Mouse (Mus musculus): ENCODE data around the gene Tmem203. TPM values are rescaled to one million over a fixed set of nuclear protein-coding genes. Genes with fewer than 3 reads are reported as not detected.
A peak's percentile ranks its signal among the peaks of the same experiment; 100 is the strongest.

Tmem203 gene
- polyA plus RNA-seq, 1 experiment from 2014 or later, result 12.2 TPM

DNA sequence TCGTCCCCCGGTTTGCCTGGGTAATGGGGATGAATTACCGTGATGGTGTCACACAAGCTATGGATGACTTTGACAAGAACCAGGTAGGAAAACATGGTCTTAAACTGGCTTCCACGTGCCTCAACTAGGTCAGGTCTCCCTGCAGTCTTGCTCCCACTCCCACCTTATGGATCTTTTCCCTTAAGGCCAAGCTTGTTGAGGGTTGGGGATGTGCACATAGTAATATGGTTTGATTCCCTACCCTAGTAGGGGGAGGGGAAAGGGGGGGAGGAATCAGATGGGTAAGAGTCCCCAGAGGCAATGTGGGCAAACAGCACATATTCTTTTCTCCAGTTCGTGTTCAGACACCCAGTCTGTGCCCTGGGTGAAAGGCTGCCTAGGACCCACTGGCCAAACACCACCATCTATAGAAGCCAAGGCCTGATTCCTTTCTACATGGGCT is 33.9 kb upstream of the Tmem203 start:
- no peak for DNase-seq (ENCODE audit: low spot score)
- Histone ChIP-seq H3K27me3 (ENCODE audit: control insufficient read depth, insufficient read depth, low read length) (no peaks in the 10 kb centered on the region), H3K9ac (ENCODE audit: low read depth, low read length) (no peak overlapping the region), H3K4me2 (replicated peaks; ENCODE audit: low read depth, low read length) (no peak overlapping the region), H3K36me3 (ENCODE audit: control insufficient read depth, insufficient read depth, low read length) (no peaks in the 10 kb centered on the region), H3K4me1 (replicated peaks; ENCODE audit: control insufficient read depth, insufficient read depth, low read length) (peaks cover 2% of the 10 kb centered on the region; the same call in 1 of the 2 replicates), H3K9me3 (ENCODE audit: control insufficient read depth, low read length) (no peaks in the 10 kb centered on the region), H3K4me3 (ENCODE audit: low read depth, low read length) (no peak overlapping the region), H3K27ac (ENCODE audit: low read depth, low read length) (no peak overlapping the region)
- WGBS, result 80% methylated on average over 5 of the region's 5 CpGs
- no peak for ATAC-seq (ENCODE audit: low FRiP score)

DNA sequence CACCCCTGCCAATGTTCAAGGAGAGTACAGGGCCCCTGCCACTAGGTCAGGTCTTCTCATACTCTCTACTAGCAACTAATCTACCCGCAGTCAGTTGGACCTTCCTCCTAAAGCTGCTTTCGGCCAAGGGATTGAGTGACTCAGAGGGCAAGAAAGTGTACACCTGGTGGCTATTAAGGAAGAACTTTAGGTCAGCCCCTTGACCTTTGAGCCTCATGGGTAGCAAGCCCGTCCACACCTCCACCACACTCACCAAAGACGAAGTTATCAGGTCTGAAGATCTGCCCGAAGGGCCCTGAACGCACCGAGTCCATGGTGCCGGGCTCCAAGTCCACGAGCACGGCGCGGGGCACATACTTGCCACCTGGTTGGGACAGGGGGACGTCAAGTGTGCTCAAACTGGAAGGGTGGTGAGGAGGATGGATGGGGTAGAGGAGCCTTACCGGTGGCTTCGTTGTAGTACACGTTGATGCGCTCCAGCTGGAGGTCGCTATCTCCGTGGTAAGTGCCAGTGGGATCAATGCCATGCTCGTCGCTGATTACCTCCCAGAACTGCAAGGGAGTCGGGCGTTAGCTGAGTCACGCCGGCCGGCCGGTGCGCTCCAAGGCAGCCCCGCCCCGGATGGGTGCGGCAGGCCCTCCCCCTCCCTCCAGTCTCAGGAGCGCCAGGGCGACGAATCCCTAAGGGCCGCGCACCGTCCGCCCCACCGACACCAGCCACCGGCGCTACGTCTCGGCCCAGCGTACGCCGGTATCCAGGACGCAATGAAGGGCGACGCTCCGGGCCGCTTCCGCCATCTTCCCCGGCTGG is 31.4 kb upstream of the Tmem203 start:
- H3K27me3 ChIP-seq (ENCODE audit: control insufficient read depth, insufficient read depth, low read length), result no peaks in the 10 kb centered on the region
- H3K9ac ChIP-seq (ENCODE audit: low read depth, low read length), result peak overlapping the region; percentile 83
- WGBS, result 2% methylated on average over 53 of the region's 53 CpGs
- H3K27ac ChIP-seq (ENCODE audit: low read depth, low read length), result peak overlapping the region; percentile 85
- H3K4me1 ChIP-seq (replicated peaks; ENCODE audit: control insufficient read depth, insufficient read depth, low read length), result peaks cover 5% of the 10 kb centered on the region; the same call in 1 of the 2 replicates
- no peaks in the 10 kb centered on the region for H3K9me3 ChIP-seq (ENCODE audit: control insufficient read depth, low read length)
- DNase-seq (ENCODE audit: low spot score), result no peak
- ATAC-seq (ENCODE audit: low FRiP score), result peak; percentile 39
- no peaks in the 10 kb centered on the region for H3K36me3 ChIP-seq (ENCODE audit: control insufficient read depth, insufficient read depth, low read length)
- peak overlapping the region; percentile 92 for H3K4me2 ChIP-seq (replicated peaks; ENCODE audit: low read depth, low read length)
- H3K4me3 ChIP-seq (ENCODE audit: low read depth, low read length), result peak overlapping the region; percentile 85

DNA sequence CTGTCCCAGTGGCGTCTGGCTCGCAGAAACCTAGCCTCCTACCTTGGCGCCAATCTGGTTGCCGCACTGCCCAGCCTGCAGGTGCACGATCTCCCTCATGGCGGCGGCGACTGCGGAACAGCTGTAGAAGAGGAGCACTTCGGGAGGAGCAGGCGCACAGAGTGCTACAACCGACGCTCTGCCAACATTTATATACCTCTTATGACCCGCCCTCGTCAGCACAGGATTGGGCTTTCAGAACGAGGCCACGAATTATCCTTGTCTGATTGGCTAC is 30.8 kb upstream of the Tmem203 start, which contains the start of gene Tubb4b:
TSS of gene Tubb4b (minus strand) at position 211 of the 274 bp plus-strand sequence.
- no peak for ATAC-seq (ENCODE audit: low FRiP score)
- Histone ChIP-seq H3K9ac (ENCODE audit: low read depth, low read length) (peak within 1 kb of the TSS; percentile 83), H3K27ac (ENCODE audit: low read depth, low read length) (peak within 1 kb of the TSS; percentile 94), H3K27me3 (ENCODE audit: control insufficient read depth, insufficient read depth, low read length) (no peaks in the 10 kb centered on the region), H3K36me3 (ENCODE audit: control insufficient read depth, insufficient read depth, low read length) (no peaks in the 10 kb centered on the region), H3K4me3 (ENCODE audit: low read depth, low read length) (peak within 1 kb of the TSS; percentile 85), H3K9me3 (ENCODE audit: control insufficient read depth, low read length) (no peaks in the 10 kb centered on the region), H3K4me1 (replicated peaks; ENCODE audit: control insufficient read depth, insufficient read depth, low read length) (peaks cover 5% of the 10 kb centered on the region; the same call in 1 of the 2 replicates), H3K4me2 (replicated peaks; ENCODE audit: low read depth, low read length) (peak within 1 kb of the TSS; percentile 92)
- DNase-seq (ENCODE audit: low spot score), result no peak
- 0% methylated on average over 17 of the region's 17 CpGs for WGBS

DNA sequence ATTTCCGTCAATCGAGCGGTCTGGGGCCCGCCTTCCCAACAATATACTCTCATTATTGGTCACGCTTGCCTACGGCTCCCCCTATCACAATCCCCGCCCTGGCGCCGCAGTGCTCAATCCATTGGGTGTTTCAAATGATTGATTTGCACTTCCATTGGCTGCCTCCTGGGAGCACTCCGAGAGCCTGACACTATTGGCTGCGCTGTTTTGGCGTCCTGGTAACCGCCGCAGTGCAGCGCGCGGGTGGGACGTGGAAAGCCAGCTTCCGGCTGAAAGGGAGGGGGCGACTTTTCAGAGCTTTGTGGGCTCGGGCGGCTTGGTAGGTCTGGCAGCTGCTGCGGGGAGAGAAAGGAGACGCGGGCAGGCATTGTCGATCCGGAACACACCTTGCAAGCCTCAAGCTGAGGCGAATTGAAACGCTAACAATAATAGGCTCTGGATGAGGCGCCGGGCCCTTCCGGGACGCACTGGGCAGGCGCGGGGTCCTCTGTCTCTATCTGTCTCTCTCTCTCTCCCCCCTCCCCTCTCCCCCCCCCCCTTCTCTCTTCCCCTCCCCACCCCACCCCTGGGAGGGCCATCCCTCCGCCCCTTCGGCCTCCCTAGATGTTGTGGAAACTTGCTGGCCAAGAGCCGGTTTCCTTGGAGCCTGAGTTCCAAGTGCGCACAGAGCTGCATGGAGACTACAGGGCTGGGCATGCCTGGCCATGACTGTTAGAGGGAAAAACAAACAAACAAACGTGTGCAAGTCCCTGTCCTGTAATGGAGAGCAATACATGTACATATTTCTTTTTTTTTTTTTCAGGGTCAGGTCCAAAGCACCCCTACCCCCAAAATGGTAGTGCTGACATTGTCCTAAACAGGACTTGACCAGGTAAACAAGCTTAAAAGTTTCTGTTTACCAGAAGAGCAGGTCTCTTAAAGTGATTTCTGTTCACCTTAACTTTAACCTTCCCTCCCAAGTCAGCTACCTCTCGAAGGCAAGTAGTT is 30.2 kb upstream of the Tmem203 start:
- Histone ChIP-seq H3K27me3 (ENCODE audit: control insufficient read depth, insufficient read depth, low read length) (no peaks in the 10 kb centered on the region), H3K27ac (ENCODE audit: low read depth, low read length) (peak overlapping the region; percentile 94), H3K9me3 (ENCODE audit: control insufficient read depth, low read length) (no peaks in the 10 kb centered on the region), H3K36me3 (ENCODE audit: control insufficient read depth, insufficient read depth, low read length) (no peaks in the 10 kb centered on the region), H3K4me2 (replicated peaks; ENCODE audit: low read depth, low read length) (peak overlapping the region; percentile 33), H3K9ac (ENCODE audit: low read depth, low read length) (peak overlapping the region; percentile 54), H3K4me3 (ENCODE audit: low read depth, low read length) (peak overlapping the region; percentile 85), H3K4me1 (replicated peaks; ENCODE audit: control insufficient read depth, insufficient read depth, low read length) (peaks cover 5% of the 10 kb centered on the region; the same call in 1 of the 2 replicates)
- ATAC-seq (ENCODE audit: low FRiP score), result peak; percentile 97
- 2% methylated on average over 39 of the region's 41 CpGs for WGBS
- peak; percentile 97 for DNase-seq (ENCODE audit: low spot score)

DNA sequence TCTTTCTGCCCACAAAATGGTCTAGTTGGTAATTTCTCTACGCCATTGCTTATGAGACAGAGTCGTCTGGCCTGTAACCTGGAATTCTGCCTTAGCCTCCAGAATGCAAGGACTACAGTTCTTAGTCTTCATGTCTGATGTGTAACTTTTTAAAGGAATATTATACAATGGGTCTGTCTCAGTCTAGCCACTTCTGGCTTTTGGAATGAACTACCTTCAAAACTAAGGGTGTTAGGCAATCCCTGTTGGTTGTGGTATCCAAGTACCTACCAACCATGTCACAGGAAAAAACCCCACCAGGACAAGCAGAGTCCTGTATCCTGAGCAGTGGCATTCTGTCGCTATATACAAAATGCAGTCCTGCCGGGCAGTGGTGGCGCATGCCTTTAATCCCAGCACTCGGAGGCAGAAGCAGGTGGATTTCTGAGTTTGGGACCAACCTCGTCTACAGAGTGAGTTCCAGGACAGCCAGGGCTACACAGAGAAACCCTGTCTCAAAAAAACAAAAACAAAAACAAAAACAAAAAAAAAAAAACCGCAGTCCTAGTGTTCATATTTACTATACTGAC is 29.3 kb upstream of the Tmem203 start:
- peak overlapping the region; percentile 54; the same call in 1 of the 2 replicates for H3K9ac ChIP-seq (ENCODE audit: low read depth, low read length)
- H3K4me3 ChIP-seq (ENCODE audit: low read depth, low read length), result peak overlapping the region; percentile 37; the same call in 1 of the 2 replicates
- peaks cover 5% of the 10 kb centered on the region; the same call in 1 of the 2 replicates for H3K4me1 ChIP-seq (replicated peaks; ENCODE audit: control insufficient read depth, insufficient read depth, low read length)
- H3K27ac ChIP-seq (ENCODE audit: low read depth, low read length), result peak overlapping the region; percentile 94
- peak overlapping the region; percentile 33; the same call in 1 of the 2 replicates for H3K4me2 ChIP-seq (replicated peaks; ENCODE audit: low read depth, low read length)
- no peaks in the 10 kb centered on the region for H3K36me3 ChIP-seq (ENCODE audit: control insufficient read depth, insufficient read depth, low read length)
- H3K9me3 ChIP-seq (ENCODE audit: control insufficient read depth, low read length), result no peaks in the 10 kb centered on the region
- DNase-seq (ENCODE audit: low spot score), result no peak
- no peak for ATAC-seq (ENCODE audit: low FRiP score)
- 81% methylated on average over 8 of the region's 8 CpGs for WGBS
- H3K27me3 ChIP-seq (ENCODE audit: control insufficient read depth, insufficient read depth, low read length), result no peaks in the 10 kb centered on the region

DNA sequence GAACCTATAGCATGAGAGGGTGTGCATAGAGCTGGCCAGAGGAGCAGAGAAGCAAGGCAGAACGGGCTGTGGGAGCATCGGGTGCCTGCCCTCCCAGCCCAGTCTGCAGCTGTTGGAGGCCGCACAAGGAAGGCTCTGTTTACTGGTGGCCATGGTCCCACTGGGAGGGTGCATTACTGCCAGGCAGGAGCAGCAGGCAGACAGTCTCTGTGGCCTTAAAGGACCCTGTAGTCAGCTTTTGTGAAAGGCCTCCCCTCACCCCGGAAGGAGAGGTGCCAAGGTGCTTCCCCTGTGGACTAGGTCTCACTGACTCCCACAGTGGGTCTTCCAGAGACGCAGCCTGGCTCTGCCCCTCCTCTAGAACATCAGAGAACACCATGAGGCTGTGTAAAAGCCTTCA is 28.4 kb upstream of the Tmem203 start:
- no peaks in the 10 kb centered on the region for H3K36me3 ChIP-seq (ENCODE audit: control insufficient read depth, insufficient read depth, low read length)
- no peak overlapping the region for H3K4me2 ChIP-seq (replicated peaks; ENCODE audit: low read depth, low read length)
- no peak for ATAC-seq (ENCODE audit: low FRiP score)
- peaks cover 5% of the 10 kb centered on the region; the same call in 1 of the 2 replicates for H3K4me1 ChIP-seq (replicated peaks; ENCODE audit: control insufficient read depth, insufficient read depth, low read length)
- H3K27me3 ChIP-seq (ENCODE audit: control insufficient read depth, insufficient read depth, low read length), result no peaks in the 10 kb centered on the region
- H3K9me3 ChIP-seq (ENCODE audit: control insufficient read depth, low read length), result no peaks in the 10 kb centered on the region
- H3K27ac ChIP-seq (ENCODE audit: low read depth, low read length), result no peak overlapping the region
- no peak for DNase-seq (ENCODE audit: low spot score)
- no peak overlapping the region for H3K4me3 ChIP-seq (ENCODE audit: low read depth, low read length)
- no peak overlapping the region for H3K9ac ChIP-seq (ENCODE audit: low read depth, low read length)
- WGBS, result 79% methylated on average over 5 of the region's 5 CpGs

DNA sequence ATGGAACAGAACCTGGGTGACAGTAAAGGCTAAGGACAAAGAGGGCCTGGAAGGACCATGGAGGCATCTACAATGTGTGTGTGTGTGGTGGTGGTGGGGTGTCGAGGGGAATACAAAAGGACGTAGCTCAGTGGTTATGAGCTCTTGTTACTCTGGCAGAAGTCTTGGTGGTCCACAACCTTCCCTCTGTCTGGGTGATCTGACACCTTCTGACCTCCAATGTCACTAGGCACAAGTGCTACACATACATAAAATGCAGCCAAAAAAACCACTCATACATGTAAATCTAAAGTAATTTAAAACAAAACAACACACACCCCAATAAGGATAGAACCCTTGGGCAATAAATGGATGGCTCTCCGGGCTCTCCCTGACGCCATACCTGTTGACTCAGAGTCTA is 27.8 kb upstream of the Tmem203 start:
- DNase-seq (ENCODE audit: low spot score) (no peak), ATAC-seq (ENCODE audit: low FRiP score) (no peak)
- no peaks in the 10 kb centered on the region for H3K36me3 ChIP-seq (ENCODE audit: control insufficient read depth, insufficient read depth, low read length)
- no peaks in the 10 kb centered on the region for H3K9me3 ChIP-seq (ENCODE audit: control insufficient read depth, low read length)
- no peak overlapping the region for H3K4me3 ChIP-seq (ENCODE audit: low read depth, low read length)
- 95% methylated on average over 4 of the region's 4 CpGs for WGBS
- H3K9ac ChIP-seq (ENCODE audit: low read depth, low read length), result no peak overlapping the region
- H3K4me1 ChIP-seq (replicated peaks; ENCODE audit: control insufficient read depth, insufficient read depth, low read length), result peaks cover 5% of the 10 kb centered on the region; the same call in 1 of the 2 replicates
- H3K27me3 ChIP-seq (ENCODE audit: control insufficient read depth, insufficient read depth, low read length), result no peaks in the 10 kb centered on the region
- H3K4me2 ChIP-seq (replicated peaks; ENCODE audit: low read depth, low read length), result no peak overlapping the region
- no peak overlapping the region for H3K27ac ChIP-seq (ENCODE audit: low read depth, low read length)

DNA sequence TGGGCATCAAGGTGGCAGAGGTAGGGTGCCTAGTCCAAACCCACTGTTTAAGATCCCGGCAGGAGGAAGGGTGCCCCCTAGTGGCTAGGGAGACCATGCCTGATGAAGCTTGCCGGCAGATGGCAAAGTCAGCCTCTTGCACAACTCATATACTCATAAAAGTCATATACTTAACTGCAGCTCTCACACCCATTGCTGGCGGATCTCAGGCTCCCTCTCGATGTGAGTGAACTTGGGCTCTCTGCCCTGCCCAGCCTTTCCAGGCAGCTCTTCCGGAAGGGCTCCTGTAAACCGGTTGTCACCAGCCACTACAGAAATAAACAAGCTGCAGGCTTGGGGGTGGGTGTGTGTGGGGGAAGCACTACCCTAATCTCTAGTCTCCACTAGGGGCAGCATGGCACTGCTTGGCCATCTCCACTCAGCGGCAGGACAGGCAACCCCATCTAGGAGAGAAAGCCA is 26.8 kb upstream of the Tmem203 start:
- Histone ChIP-seq H3K27ac (ENCODE audit: low read depth, low read length) (peak overlapping the region; percentile 33; the same call in 1 of the 2 replicates), H3K4me1 (replicated peaks; ENCODE audit: control insufficient read depth, insufficient read depth, low read length) (peaks cover 5% of the 10 kb centered on the region; the same call in 1 of the 2 replicates)

More for the DNA sequence above, 26.8 kb upstream of the Tmem203 start:
- ATAC-seq (ENCODE audit: low FRiP score) (no peak), DNase-seq (ENCODE audit: low spot score) (peak; percentile 85)
- H3K9ac ChIP-seq (ENCODE audit: low read depth, low read length), result no peak overlapping the region
- peak overlapping the region; percentile 12; the same call in 1 of the 2 replicates for H3K4me2 ChIP-seq (replicated peaks; ENCODE audit: low read depth, low read length)
- H3K9me3 ChIP-seq (ENCODE audit: control insufficient read depth, low read length), result no peaks in the 10 kb centered on the region
- 3% methylated on average over 7 of the region's 7 CpGs for WGBS
- H3K4me3 ChIP-seq (ENCODE audit: low read depth, low read length), result no peak overlapping the region
- no peaks in the 10 kb centered on the region for H3K27me3 ChIP-seq (ENCODE audit: control insufficient read depth, insufficient read depth, low read length)
- no peaks in the 10 kb centered on the region for H3K36me3 ChIP-seq (ENCODE audit: control insufficient read depth, insufficient read depth, low read length)

Data from hindbrain, embryonic 11.5 days (tissue).